Mouse (Mus musculus) midbrain, embryonic 14.5 days (tissue): ENCODE measurements at regions not wholly inside any gene's neighbourhood (a gene's known extent, or its start where the extent isn't known, plus 50 kb on each side); places are given as distances from the start of the nearest gene placed in this dataset.
A peak's percentile ranks its signal among the peaks of the same experiment; 100 is the strongest.

Experiments
- ATAC-seq: fragments of 200-750 bp; cut with Nextera tagmentation; 2 replicates; pipeline ENCODE4 v1.8.0; 2017; ENCODE audit warnings: moderate number of reproducible peaks, moderate library complexity; ENCODE audit not compliant: low FRiP score, low TSS enrichment
- DNase-seq: peaks from one replicate; pipeline ENCODE4 v3.0.0-alpha.2; 2015
- H3K27ac ChIP-seq: fragments of 300-500 bp; sonication (generic); replicated peaks from 2 replicates; pipeline ENCODE4 v1.5.1; 2014; ENCODE audit warnings: mild to moderate bottlenecking, low read depth, low read length, moderate library complexity
- H3K27me3 ChIP-seq: fragments of 300-500 bp; sonication (generic); 2 replicates; pipeline ENCODE4 v1.6.1; 2014; ENCODE audit warnings: low read length, control low read depth, mixed read lengths; ENCODE audit not compliant: control insufficient read depth, insufficient read depth
- H3K36me3 ChIP-seq: fragments of 300-500 bp; sonication (generic); 2 replicates; pipeline ENCODE4 v1.6.1; 2014; ENCODE audit warnings: low read length, control low read depth; ENCODE audit not compliant: control insufficient read depth, insufficient read depth
- H3K4me1 ChIP-seq: fragments of 300-500 bp; sonication (generic); 2 replicates; pipeline ENCODE4 v1.6.1; 2014; ENCODE audit warnings: mild to moderate bottlenecking, antibody characterized with exemption, low read length, control low read depth; ENCODE audit not compliant: control insufficient read depth, insufficient read depth
- H3K4me2 ChIP-seq: fragments of 300-500 bp; sonication (generic); 2 replicates; pipeline ENCODE4 v1.6.1; 2014; ENCODE audit warnings: mild to moderate bottlenecking, low read length, moderate library complexity
- H3K4me3 ChIP-seq: fragments of 300-500 bp; sonication (generic); replicated peaks from 2 replicates; pipeline ENCODE4 v1.5.1; 2014; ENCODE audit warnings: low read depth, low read length
- H3K9ac ChIP-seq: fragments of 300-500 bp; sonication (generic); replicated peaks from 2 replicates; pipeline ENCODE4 v1.6.1; 2014; ENCODE audit warnings: mild to moderate bottlenecking, low read length, moderate library complexity
- H3K9me3 ChIP-seq: fragments of 300-500 bp; sonication (generic); 2 replicates; pipeline ENCODE4 v1.6.1; 2016; ENCODE audit warnings: low read length, control low read depth, mixed read lengths; ENCODE audit not compliant: control insufficient read depth
- WGBS: fragments of 180-500 bp; shearing (Covaris S2); extraction: QIAGEN DNeasy Blood & Tissue Kit; methylation state at CpG from one replicate; pipeline ENCODE4 v1.1.7; 2014; 5-methylcytosine and 5-hydroxymethylcytosine counted together

DNA sequence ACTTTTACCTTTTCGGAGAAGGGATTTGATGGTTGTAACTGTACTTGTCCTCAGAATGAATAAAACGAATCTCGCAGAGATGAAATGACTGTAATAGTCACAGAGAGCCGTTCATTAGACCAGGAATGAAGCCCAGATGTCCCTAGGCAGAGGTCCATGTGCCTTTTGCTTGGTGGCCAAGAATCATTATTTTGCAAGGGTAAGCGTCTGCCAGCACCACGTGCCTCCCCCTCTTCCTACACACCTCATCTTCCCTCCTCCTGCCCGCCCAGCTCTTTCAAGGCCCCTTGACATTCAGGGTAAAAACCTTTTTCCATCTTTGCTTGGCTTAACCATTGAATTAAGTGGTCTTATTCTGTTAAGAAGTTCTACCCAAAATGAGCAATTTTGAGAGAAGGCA lies 161.1 kb upstream of the Rad23b start:
- H3K27me3 ChIP-seq, result no peaks in the 10 kb centered on the region
- DNase-seq (no peak), ATAC-seq (no peak)
- H3K27ac ChIP-seq, result no peak overlapping the region
- no peaks in the 10 kb centered on the region for H3K4me1 ChIP-seq
- no peaks in the 10 kb centered on the region for H3K36me3 ChIP-seq
- no peak overlapping the region for H3K9ac ChIP-seq
- H3K4me3 ChIP-seq, result no peak overlapping the region
- 92% methylated on average over 7 of the region's 7 CpGs for WGBS
- H3K9me3 ChIP-seq, result no peaks in the 10 kb centered on the region
- H3K4me2 ChIP-seq, result no peak overlapping the region

DNA sequence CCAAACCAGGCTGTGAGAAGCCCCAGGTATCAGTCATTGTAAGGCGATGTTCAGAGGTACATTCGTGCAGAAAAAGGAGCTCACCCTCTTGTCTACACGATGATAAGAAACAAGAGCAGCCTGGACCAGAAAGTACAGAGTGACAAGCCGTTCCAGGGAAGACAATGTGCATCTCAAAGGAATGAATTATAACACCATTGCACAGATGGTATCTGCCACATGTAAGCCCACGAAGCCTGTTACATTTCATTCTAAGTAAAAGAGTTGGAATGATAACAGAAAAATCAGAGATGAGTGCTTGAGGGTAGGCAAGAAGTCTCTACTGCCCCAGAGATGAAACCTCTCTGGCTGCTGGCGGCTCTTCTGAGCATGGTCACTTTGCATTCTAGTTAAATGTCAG lies 159.3 kb upstream of the Rad23b start:
- H3K27ac ChIP-seq, result no peak overlapping the region
- H3K4me3 ChIP-seq, result no peak overlapping the region
- no peaks in the 10 kb centered on the region for H3K9me3 ChIP-seq
- H3K9ac ChIP-seq, result no peak overlapping the region
- no peak overlapping the region for H3K4me2 ChIP-seq
- H3K36me3 ChIP-seq, result no peaks in the 10 kb centered on the region
- WGBS, result 85% methylated on average over 6 of the region's 6 CpGs
- H3K27me3 ChIP-seq, result no peaks in the 10 kb centered on the region
- no peaks in the 10 kb centered on the region for H3K4me1 ChIP-seq
- ATAC-seq (no peak), DNase-seq (no peak)

DNA sequence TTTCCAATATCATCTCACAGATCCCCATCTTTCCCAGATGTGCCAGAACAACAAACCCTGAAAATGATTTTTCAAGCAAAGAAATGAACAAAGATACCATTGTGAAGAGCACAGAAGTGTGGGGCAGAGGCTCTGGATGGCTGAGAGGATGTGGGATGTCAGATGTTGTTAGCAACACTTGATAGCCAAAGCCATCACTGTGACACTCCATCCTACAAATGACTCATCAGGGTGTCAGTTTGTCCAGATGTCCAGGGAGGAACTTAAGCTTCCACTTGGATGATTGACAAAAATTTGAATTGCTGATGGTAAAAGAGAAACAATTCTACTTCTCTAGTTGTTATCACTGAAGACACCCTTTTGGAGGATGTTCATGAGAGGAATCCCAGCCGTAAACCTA lies 155.8 kb upstream of the Rad23b start:
- no peaks in the 10 kb centered on the region for H3K9me3 ChIP-seq
- no peak overlapping the region for H3K27ac ChIP-seq
- H3K36me3 ChIP-seq, result no peaks in the 10 kb centered on the region
- no peak for DNase-seq
- no peaks in the 10 kb centered on the region for H3K27me3 ChIP-seq
- 92% methylated on average over 1 of the region's 1 CpGs for WGBS
- no peak overlapping the region for H3K4me3 ChIP-seq
- no peak overlapping the region for H3K9ac ChIP-seq
- H3K4me1 ChIP-seq, result no peaks in the 10 kb centered on the region
- no peak for ATAC-seq
- no peak overlapping the region for H3K4me2 ChIP-seq

DNA sequence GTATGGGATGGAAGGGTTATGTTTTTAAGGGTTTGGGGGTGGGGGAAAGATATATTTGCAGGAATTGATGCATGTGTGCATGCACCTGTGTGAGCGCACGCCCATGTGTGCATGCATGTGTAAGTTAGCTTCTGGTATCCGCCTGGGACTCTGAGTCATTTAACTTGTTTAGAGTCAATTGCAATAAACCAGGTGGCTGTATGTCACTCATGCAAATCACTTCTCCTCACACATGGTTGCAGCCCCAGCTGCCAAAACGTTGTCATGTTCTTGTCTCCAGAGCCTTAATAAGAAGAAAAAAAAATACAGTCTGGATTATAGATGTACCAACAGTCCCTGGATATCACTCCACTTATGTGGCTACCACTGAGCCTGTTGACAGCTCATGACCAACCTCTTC lies 155.3 kb upstream of the Rad23b start:
- Histone ChIP-seq H3K9ac (no peak overlapping the region), H3K27ac (no peak overlapping the region), H3K9me3 (no peaks in the 10 kb centered on the region), H3K4me2 (no peak overlapping the region), H3K27me3 (no peaks in the 10 kb centered on the region), H3K4me3 (no peak overlapping the region), H3K36me3 (no peaks in the 10 kb centered on the region), H3K4me1 (no peaks in the 10 kb centered on the region)
- ATAC-seq, result no peak
- 93% methylated on average over 4 of the region's 4 CpGs for WGBS
- no peak for DNase-seq

DNA sequence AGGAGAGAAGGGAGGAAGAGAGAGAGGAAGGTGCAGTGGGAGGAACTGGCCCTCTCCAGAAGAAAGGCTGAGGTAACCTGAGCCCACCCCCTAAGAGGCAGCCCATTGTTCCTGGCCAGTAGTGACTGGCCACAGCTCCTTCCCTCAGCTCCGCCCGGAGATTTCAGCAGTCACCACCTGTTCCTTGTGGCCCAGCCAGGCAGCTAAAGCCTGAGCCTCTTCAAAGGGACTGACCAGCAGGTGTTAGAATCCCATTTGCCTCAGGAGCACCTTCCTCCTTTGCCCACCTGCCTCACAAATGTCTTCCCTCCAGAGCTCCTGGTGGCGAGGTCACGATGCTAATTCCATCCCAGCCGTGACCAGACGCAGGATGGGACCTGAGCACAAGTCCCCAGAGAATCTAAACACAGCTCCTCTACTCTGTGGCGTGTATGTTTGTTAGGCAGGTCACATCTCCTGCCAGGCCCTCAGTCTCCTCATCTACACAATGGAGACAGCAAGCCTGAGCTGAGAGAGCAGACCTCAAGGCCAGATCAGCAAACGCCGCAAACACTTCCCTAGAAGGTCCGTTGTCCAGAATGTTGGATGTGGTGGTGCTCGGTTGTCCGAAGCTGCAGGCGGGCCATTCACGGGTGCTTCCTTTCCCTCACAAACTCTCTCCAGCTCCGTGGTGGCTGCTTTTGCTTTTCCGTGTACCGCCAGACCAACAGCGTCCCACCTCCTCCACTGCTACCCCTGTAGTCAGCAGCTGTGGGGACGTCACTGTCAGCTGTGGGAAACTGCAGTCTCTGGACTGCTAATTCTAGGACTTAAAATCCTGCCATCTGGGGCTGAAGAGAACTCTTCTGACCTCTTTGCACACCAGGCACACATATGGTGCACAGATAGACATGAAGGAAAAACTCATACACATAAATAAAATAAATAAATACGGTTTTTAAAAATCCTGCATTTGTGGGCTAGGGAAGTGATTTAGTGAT lies 145.8 kb upstream of the Rad23b start:
- Histone ChIP-seq H3K4me3 (no peak overlapping the region), H3K9me3 (no peaks in the 10 kb centered on the region), H3K4me2 (no peak overlapping the region), H3K36me3 (no peaks in the 10 kb centered on the region), H3K27ac (no peak overlapping the region), H3K4me1 (peaks cover 12% of the 10 kb centered on the region), H3K9ac (no peak overlapping the region), H3K27me3 (no peaks in the 10 kb centered on the region)
- WGBS, result 42% methylated on average over 20 of the region's 20 CpGs
- no peak for DNase-seq
- no peak for ATAC-seq

DNA sequence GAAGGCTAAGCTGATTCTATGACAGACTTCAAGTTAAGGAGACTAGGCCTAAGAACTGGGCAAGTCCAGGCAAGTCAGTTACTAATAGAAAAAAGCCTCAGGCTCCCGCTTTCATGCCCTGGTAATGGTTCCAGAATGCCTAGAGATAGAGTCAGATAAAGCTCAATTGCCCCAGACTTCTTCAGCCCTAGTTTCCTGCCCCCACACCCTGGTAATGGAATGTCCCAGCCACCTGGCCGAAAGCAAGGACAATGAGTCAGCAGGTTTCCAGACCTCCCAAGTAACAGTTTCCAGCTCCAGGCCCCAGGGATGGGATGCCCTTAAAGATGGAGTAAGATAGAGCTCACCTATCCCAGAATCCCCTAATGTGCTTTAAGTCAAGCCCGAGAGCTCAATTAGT lies 143.6 kb upstream of the Rad23b start:
- no peak for DNase-seq
- ATAC-seq, result no peak
- 84% methylated on average over 3 of the region's 3 CpGs for WGBS

DNA sequence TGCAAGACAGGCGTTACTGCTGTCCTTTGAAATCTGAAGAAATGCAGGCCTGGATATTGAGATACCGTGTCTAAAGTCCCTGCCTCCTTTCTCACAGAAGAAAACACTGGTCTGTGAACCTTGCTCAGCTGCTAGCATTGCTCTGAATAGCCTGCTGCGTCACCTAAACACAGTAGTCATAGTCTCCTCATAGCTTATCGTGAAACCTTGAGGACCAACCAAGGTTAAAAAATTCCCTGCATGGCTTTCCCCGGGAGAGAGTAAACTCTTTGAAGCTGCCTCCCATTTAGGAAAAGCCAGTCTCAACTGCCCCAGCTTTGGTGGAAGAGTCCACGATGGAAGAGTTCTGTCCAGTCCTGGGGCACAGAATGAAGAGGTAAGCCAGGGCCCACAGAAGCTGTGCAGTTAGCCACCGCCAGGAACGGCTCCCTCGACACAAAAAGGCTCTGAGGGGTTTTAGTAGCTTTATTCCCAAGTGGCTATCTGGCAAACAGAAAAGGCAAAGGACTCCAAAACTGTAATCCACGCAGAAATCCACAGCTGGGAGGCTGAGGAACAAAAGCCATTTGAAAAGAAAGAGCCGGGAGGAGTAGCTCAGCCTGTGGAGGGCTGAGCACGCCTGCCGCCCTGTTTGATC lies 142.0 kb upstream of the Rad23b start:
- WGBS, result 13% methylated on average over 13 of the region's 13 CpGs
- no peaks in the 10 kb centered on the region for H3K27me3 ChIP-seq
- no peak overlapping the region for H3K4me3 ChIP-seq
- H3K9me3 ChIP-seq, result no peaks in the 10 kb centered on the region
- H3K36me3 ChIP-seq, result no peaks in the 10 kb centered on the region
- H3K9ac ChIP-seq, result no peak overlapping the region
- H3K4me1 ChIP-seq, result peaks cover 12% of the 10 kb centered on the region
- H3K4me2 ChIP-seq, result peak overlapping the region; percentile 40
- H3K27ac ChIP-seq, result no peak overlapping the region; the same call in 1 of the 2 replicates
- DNase-seq, result no peak
- no peak for ATAC-seq

More for the DNA sequence above, 143.6 kb upstream of the Rad23b start:
- Histone ChIP-seq H3K4me2 (no peak overlapping the region), H3K27me3 (no peaks in the 10 kb centered on the region), H3K4me3 (no peak overlapping the region), H3K27ac (no peak overlapping the region), H3K36me3 (no peaks in the 10 kb centered on the region), H3K9me3 (no peaks in the 10 kb centered on the region), H3K4me1 (peaks cover 12% of the 10 kb centered on the region), H3K9ac (no peak overlapping the region)

DNA sequence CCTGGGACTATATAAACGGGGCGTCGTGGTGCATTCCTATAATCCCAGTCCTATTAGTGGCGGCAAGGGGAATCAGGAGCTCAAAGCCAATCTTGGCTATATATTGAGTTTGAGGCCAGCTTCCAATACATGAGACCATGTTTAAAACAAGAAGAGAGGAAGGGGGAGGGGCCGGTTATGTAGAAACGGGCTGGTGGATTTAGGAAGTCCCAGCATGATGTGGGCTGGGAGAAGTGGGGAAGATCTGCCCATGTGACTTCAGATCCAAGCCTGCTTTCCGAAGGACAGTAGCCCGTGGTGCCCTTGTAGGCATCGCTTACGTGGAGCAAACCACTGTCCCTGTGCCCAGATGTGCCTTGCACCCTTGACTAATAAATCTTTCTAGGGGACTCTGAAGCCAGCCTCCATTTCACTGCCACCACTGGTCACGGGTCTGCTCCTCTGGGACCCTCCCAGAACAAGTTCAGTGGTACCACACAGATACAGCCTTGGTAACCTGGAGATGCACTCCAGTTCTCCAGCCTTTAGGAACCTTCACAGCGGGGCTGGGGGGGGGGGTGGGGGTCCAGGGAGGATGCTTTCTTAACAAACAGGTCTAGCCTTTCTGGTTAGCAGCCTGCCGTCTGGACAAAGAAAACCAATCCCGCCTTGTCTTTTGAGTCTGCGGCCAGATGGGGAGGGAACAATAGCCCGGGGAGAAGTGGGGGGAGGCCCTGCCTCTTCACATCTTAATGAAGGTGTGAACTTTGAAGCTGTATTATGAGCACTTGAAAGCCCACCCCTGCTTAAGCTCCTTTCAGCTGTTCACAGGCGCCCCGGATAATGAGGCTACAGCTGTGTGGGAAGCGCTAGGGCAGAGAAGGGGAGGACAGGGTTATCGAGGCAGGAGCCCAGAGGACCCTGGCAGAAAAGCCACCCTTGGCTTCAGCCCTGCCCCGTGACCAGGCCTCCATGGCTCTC lies 141.2 kb upstream of the Rad23b start:
- Histone ChIP-seq H3K27ac (peak overlapping the region; percentile 68), H3K4me1 (peaks cover 12% of the 10 kb centered on the region)
- DNase-seq, result peak; percentile 69

More for the DNA sequence above, 141.2 kb upstream of the Rad23b start:
- Histone ChIP-seq H3K36me3 (no peaks in the 10 kb centered on the region), H3K4me2 (peak overlapping the region; percentile 40), H3K27me3 (no peaks in the 10 kb centered on the region), H3K9me3 (no peaks in the 10 kb centered on the region), H3K4me3 (no peak overlapping the region), H3K9ac (no peak overlapping the region; the same call in 1 of the 2 replicates)
- ATAC-seq, result peak; percentile 79
- 2% methylated on average over 21 of the region's 21 CpGs for WGBS
